Mouse (Mus musculus) 3134 (cell line): ENCODE measurements around the gene Endou.
"Not testable (repeated sequence)": the region's sequence is repeated elsewhere in the genome, so short reads cannot be mapped to it uniquely, and the experiment has no call there.

Experiments used
- DNase-seq: peaks from one replicate; pipeline ENCODE4 v3.0.0-alpha.2; 2011; ENCODE audit warnings: low spot score; ENCODE audit not compliant: insufficient read length; ENCODE audit errors: extremely low read depth

The Endou gene

DNA sequence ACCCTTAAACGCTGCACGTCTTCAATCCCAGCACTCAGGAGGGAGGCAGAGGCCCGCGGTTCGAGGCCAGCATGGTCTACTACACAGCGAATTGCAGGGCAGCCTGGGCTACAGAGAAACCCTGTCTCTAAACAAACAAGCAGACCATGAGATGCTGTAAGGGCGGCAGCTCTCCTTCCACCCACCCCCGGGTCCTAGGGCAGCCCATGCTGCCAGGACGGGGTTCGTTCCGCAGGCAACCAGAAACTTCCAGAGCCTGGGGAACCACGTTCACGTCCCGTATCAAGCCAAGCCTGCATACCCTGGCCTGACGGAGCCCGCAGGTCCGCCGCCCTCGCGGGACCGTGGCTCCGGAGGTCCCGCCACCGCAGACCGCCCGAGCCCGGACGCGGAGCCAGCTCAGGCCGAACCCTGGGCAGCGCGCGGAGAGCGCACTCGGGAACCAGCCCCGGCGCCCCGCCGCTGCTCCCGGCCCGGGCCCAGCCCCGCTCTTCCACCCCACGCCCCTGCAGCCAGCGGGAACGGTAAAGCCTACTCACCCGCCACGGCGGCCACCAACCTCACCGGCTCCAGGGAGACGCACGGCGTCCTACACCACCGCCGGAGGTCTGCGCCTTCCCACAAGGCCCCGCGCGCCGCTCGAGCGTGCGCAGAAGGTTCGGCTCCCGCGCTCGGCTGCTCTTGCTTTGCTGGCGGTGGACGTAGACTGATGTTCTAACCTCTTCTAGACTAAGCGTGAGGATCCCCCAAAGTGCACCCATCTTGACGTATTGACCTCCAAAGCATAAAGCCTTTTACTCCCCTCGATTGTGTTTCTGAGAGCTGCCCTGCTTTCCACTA lies 25.7 kb downstream of the Endou start, which contains the start of gene Rpap3:
Gene Rpap3, minus strand, starts transcription at position 615 of the 840 bp plus-strand sequence.
- DNase-seq = peak; percentile 84

DNA sequence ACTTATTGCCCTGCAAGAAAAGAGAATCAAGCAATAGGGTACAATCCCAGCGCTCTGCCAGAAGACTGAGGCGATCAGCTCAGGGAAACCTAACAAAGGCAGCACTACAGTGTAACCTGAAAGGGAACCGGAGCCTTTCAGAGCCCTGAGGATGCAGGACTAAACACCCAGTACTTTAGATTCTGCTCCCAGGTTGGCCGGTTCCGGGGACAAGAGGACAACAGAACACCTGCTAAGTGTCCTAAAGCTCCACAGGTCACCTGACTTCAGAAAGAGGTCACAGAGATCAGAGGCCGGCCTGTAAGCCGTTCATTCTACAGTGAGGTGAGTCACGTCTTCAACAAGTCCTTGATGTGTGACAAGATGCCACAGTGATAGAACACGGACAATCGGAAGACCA lies 34.5 kb downstream of the Endou start:
- no peak for DNase-seq

DNA sequence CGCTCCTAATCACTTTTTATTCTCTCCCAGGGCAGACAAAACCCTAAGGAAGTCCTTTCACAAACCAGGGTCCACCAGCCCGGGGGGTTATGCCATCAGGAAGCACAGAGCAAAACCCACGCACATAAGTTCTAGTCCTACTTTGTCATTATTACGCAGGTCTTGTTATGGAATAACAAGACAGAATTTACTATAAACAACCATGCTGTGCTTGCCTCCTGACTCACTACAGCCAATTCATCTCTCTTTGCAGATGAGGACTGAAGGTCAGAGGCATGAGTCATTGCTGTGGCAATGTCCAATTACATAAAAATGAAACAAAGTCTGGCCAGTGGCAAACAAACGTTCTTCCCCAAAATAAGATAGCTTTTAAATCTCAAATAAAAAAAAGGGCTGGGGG lies 37.7 kb downstream of the Endou start:
- no peak for DNase-seq

DNA sequence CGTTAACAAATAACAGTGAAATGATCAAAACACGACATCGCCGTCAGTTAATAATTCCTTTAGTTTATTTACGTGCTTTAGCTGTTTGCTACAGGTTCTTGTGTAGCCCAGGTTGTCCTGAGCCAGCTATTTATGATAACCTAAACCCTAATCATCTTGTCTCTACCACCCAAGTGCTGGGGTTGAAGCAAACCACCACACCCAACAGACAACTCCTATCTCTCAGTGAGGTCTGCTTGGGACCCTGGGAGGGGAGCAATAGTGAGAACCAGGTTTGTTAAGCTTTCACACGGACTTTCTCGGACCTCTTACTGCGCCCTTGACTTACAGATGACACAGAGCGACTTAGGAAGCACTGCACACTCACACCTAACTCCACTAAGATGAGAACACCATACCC lies 47.0 kb downstream of the Endou start:
- DNase-seq = no peak

DNA sequence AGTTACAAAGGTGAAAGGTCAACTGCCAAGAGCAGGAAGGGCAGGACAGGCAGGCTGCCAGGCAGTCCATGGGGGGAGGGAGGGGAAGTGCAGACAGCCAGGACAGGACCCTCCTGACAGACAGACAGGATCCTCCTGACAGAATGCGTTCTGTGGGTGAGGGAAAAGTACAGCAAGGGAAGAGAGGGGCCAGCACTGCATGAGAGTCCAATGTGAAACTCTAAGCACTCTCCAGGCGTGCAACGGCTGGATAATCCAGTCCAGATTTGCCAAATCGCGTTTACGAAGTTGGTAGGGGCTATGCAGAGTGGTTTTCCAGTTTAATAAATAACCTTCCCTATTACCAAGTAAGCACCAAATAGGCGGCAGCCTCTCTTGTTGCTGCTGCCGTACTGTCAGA lies 49.1 kb downstream of the Endou start:
- DNase-seq = no peak

DNA sequence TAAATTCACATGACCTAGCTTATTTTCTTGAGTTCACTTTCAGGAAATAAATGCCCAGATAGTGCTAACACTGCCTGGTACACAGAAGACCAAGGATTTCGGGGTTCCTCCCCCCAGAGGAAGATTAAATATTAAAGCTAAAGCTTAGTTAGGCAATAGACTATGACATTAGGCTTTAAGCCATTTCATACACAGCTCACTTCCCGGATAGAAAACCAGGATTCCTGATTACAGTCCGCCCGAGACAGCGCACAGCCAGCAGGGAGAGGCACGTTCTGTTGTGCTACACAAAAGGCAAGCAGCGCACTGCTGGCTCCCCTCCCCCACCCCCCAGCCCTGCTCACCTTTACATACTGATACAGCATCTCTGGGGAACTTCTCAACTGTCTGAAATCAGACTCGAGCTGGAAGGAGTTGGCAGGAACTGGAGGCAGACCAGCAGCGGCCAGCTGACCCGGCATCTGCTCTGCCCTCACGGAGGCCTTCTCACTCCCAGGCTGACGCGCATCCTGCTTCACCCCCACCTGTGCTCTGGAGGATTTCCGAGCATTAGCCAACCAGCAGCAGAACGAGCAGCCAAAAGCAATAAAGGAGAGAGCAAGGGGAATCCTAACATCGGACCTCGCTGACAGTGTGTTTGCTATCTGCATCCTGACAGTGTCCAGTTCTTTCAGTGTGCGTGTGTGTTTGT lies 51.0 kb downstream of the Endou start:
- DNase-seq = no peak

DNA sequence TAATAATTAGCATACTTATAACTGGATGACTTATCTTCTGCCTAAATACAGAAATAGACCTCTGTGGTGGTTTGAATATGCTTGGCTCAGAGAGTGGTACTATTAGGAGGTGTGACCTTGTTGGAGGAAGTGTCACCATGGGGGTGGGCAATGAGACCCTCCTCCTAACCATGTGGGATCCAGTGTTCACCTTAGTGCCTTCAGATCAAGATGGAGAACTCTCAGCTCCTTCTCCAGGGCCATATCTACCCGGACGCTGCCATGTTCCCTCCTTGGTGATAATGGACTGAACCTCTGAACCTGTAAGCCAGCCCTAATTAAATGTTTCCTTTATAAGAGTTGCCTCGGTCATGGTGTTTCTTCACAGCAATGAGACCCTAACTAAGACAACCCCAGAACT lies 53.8 kb downstream of the Endou start:
- no peak for DNase-seq

DNA sequence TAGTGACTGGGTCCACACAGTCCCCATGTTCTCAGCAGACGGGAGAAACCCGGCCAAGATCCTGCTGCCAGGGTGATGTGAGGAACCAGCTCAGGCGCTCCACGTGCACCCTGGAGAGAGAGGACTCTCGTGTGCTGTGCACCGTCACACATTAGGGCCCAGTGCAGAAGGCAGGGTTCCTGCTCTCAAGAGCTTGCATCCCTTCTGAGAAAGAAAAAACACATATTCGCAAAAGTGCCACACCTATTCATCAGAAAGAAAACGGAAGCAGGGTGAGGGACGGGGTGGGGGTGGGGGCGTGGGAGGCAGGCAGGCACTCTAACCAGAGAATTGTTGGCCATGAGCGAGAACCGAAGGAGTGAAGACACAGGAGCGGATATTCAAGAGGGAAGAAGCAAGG lies 55.2 kb downstream of the Endou start:
- DNase-seq = no peak

DNA sequence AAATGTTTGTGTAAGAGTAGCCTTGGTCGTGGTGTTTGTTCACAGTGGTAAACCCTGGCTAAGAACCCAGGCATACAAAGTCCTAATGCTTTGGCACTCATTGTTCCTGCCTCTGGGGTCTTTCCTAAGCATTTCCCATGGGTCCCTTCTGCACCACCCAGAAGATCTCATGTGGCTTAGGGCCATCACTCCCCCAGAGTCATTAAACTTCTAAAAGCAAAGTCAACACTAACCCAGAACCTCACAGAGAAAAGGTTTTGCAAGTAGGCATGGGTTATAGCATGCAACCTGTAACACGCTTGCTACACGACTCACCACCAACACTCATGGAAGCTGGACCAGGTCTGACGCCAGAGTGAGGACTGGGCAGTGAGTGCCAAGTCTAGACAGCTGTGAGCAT lies 56.7 kb downstream of the Endou start:
- DNase-seq = no peak

DNA sequence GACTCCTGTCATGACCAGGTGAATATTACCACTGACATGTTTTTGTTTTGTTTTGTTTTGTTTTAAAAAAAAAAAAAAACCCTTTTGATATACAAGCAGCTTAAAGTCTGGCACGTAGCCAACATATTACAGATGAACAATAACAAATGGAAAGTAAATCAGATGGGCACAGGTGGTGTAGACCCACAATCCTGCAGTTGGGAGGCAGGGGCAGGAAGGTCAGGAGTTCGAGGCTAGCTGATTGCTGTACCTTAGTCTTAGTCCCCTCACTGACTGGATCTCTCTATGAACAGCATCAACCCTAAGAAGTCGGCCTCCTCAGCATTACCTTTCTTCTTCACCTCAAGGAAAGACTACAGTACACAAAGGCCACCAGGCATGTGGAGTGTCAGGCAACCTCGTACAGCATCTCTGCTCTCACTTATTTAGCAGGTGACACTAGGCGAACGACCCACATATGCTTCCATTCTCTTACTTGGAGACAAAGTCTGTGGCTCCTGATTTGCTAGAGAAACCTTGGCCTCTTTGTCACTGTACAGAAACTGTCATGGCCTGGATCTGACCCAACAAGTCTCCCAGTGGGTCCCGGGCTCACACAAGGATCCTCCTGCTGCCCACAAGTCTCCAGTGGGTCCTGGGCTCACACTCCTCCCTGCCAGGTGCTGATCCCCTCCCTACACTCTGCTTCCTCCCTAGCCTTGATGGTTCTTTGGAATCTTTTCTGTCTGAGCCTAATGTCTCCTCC lies 57.7 kb downstream of the Endou start:
- no peak for DNase-seq

DNA sequence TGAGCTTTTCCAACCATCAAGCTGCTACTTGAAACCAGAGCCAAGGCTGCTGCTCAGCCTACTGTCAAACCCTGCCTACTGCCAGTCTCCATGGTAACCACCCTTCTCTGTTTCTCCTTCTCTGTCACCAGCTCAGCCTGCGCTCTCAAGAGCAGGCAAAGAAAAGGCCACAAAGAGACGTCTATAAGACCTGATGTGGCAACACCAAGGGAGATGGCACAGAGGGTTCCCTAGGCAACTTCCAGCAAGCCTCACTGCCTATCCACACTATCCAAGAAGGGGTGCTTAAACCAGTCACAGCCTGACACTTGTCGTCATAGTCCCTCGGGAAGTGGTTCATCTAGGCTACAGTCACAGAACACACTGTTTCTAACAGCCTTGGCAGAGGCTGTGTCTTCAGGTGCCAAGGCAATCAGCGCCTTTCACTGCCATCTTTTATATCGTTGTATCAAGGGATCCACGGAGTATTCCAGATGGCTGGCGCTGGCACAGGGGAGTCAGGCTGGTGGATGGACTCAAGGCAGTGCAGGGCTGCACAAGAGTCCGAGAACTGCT lies 58.9 kb downstream of the Endou start:
- DNase-seq = no peak

DNA sequence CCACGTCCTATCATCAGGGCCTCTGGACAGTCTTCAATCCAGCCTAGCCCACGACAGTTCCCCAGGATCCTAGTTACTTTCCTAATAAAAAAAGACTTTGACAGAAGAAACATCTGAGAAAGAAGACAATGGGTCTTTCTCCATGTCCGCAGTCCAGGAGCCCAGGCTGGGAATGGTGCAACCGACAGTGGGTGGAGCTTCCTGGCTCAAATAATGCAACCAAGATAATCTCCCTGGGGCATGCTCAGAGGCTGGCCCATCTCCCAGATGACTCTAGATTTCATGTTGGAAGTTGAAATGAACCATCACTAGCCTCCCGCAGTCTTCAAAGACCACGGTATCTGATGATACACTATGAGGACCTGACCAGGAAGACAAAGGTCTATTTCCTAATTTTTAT lies 60.6 kb downstream of the Endou start:
- DNase-seq = no peak

DNA sequence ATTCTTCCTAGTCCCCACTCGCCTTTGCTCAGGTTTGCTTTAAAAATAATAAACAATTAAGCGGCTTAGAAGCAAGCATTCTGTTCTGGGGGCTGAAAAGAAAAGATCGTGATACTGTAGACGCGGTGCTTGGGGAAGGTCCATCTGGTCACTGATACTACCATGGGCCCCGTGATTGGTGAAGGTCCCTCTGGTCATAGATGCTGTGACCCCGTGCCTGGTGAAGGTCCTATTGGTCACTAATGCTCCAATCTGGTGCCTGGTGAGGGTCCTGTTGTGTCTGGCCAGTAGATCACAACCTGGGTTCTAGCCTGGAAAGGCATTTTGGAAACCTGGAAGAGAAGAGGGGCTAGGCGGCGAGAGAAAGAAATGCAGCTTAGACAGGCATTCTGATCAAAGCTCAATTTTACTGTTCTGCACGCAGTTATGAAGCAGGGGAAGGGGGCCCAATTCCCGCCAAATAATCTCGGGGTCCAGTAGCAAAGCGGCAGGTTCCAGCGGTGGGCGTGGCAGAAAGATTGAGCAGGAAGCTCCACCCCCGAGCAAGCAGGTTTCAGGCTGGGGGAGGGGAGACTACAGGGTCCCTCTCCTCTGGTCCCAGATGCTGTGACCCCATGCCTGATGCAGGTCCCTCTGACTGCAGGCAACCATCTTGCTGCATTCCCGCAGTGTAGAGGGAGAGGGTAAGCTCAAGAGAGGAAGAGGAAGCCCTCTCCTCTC lies 62.8 kb downstream of the Endou start:
- not testable (repeated sequence) for DNase-seq

DNA sequence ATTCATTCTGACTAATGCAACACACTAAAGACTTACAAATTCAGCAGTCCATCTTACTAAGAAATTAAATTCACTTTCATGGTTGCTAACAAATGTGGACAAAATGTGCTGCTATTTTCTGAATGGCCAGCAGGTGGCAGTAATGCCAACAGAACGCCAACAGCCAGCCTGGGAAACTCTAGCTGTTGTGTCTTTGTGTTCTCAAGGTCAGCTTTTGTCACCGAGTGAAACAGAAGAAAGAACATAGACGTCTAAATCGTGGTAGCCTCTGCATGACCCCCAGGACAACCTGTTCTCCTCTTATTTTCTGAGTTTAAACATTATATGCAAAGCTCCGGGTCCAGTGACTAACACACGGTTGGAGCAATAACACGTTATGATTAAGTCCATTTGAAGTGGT lies 63.7 kb downstream of the Endou start:
- peak; percentile 27 for DNase-seq

DNA sequence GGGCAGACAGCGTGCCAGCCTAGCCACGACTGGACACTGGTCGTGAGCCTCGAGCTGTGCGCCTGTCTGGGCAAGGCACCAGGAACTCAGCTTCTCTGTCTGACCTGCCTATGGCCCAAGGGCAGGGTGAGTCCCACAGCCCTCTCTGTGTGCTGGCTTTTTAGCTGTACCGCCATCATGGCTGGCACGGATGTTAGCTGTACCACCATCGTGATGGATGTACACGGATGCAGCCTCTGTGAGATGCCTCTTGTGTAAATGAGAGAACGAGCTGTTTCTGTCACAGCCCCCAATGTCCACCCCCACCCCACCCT lies 64.7 kb downstream of the Endou start:
- DNase-seq = no peak

DNA sequence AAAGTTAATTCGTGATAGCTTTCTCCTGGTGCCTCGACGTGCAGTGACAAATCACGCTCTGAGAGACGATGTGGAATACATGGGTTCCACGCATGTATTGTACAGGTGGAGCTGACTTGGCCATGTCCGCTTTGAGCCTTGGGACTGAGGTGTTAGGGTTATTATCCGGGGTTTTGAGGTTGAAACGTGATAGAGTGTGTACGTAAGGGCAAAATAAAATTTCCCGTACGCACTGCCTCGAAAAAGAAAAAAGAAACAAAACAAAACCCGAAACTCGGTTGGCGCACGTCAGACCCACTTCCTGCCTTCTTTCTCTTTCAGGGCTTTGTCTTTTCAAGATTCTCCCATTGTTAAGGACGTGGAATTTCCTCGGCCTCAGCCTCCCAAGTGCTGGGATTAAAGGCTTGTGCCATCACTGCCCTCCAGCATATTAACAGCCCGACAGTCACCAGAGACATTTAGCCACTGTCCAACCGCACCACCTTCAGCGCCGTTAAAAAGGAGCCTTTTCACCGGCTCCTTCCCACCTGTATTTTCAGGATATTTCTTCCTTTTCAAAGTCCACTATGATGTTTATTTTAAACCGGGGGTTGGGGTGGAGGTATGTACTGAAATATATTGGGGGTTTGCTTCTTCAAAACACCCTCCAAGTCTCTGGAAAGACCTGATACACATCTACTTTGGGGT lies 65.2 kb downstream of the Endou start:
- no peak for DNase-seq

DNA sequence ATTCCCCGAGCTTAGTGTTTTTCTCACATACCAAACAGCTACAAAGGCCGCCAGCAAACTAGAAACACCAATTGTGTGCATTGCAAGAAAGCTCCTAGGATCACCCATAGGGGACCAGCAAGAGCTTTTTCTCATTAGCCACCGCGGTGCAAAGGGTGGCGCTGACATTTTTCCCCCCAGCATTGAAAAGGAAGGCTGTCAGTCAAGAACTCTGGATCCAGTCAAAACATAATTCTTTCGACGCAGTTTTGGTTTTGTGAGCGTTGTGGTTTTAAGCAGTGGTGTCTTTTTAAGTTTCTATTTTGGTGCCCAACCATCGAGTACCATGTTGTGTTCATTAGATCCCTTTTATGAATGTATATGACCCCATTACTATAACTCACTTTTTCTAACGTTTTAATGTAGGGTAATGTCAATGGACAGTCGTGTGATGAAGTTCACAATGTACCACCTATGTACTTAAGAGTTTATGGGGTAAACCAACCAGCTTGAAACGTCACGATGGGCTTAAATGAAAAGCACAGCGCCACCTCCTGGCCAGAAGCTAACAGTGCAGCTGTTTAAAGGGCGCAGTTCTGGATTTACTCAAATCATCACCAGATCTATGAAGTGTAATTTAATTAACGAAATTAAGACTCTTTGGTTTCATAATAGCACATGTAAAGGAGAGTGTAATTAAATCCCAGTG lies 66.0 kb downstream of the Endou start:
- DNase-seq = no peak

DNA sequence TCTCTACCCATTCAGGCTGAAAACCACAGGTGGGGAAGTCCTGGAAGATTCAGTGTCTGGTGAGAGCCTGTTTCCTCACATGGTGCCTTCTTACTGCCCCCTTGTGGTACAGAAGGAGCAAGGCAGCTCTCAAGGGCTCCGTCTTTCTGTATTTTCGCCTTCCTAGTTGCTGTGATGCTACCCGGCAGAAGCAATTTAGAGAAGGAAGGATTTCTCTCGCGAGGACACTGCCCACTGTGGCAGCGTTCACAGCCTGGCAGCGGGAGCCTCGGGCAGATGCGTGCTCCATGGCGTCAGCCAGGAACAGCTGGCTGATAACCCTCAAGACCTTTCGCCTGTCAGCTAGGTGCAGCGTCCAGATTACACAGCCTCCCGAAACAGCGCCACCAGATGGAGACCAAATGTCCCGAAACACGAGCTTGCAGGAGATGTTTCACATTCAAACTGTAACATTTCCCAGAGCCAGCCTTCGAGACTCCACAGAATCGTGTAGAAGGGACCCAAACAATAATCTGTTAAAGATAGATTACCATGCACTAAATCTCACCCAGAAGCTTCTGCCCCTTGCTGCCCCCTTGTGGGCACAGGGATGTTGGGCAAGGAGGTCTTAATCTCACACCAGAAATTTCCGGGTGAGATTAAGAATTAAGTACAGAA lies 67.3 kb downstream of the Endou start:
- DNase-seq = peak; percentile 68
